Mouse (Mus musculus) hindbrain, postnatal 0 days (tissue): ENCODE results near the gene Hoxb4. TPM values are rescaled to one million over a fixed set of nuclear protein-coding genes. Genes with fewer than 3 reads are reported as not detected.

Experiments used
- ATAC-seq: fragments of 200-750 bp; cut with Nextera tagmentation; 2 replicates; pipeline ENCODE4 v1.8.0; 2017; ENCODE audit warnings: mild to moderate bottlenecking, moderate TSS enrichment, moderate library complexity
- DNase-seq: peaks from one replicate; pipeline ENCODE4 v3.0.0-alpha.2; 2015; ENCODE audit warnings: low spot score
- H3K27ac ChIP-seq: fragments of 300-500 bp; sonication (generic); 2 replicates; pipeline ENCODE4 v1.5.1; 2014; ENCODE audit warnings: mild to moderate bottlenecking
- H3K27me3 ChIP-seq: fragments of 300-500 bp; sonication (generic); 2 replicates; pipeline ENCODE4 v1.6.1; 2014; ENCODE audit warnings: low read length, mixed read lengths; ENCODE audit not compliant: insufficient read depth
- H3K36me3 ChIP-seq: fragments of 300-500 bp; sonication (generic); 2 replicates; pipeline ENCODE4 v1.6.1; 2014; ENCODE audit warnings: low read length, mixed read lengths; ENCODE audit not compliant: insufficient read depth
- H3K4me1 ChIP-seq: fragments of 300-500 bp; sonication (generic); 2 replicates; pipeline ENCODE4 v1.6.1; 2014; ENCODE audit warnings: antibody characterized with exemption, low read length, mixed read lengths; ENCODE audit not compliant: insufficient read depth
- H3K4me2 ChIP-seq: fragments of 300-500 bp; sonication (generic); 2 replicates; pipeline ENCODE4 v1.6.1; 2014; ENCODE audit warnings: low read depth, mild to moderate bottlenecking, low read length, moderate library complexity, mixed read lengths
- H3K4me3 ChIP-seq: fragments of 300-500 bp; sonication (generic); 2 replicates; pipeline ENCODE4 v1.5.1; 2014; ENCODE audit warnings: low read length
- H3K9ac ChIP-seq: fragments of 300-500 bp; sonication (generic); replicated peaks from 2 replicates; pipeline ENCODE4 v1.6.1; 2014; ENCODE audit warnings: mild to moderate bottlenecking, low read length, moderate library complexity, mixed read lengths
- H3K9me3 ChIP-seq: fragments of 300-500 bp; sonication (generic); 2 replicates; pipeline ENCODE4 v1.6.1; 2016; ENCODE audit warnings: low read length, mixed read lengths
- CTCF ChIP-seq: IDR thresholded peaks from 2 replicates; pipeline ENCODE4 v1.5.1; 2016; ENCODE audit warnings: antibody characterized with exemption, control low read depth, low read depth
- WGBS: fragments of 180-500 bp; shearing (Covaris S2); extraction: QIAGEN DNeasy Blood & Tissue Kit; methylation state at CpG from one replicate; pipeline ENCODE4 v1.1.7; 2014; 5-methylcytosine and 5-hydroxymethylcytosine counted together
- polyA plus RNA-seq: library from polyadenylated mRNA; unstranded; fragments of >200 nt; fragmentation: Nextera tagmentation; extraction: Ambion mirVana; gene quantifications from 2 replicates; pipeline ENCODE4 v1.2.1, GENCODE M21; 2015
- total RNA-seq: library from RNA; depleted of rRNA; stranded (reverse); fragments of >200 nt; gene quantifications from 2 replicates; pipeline ENCODE4 v1.2.3, GENCODE M21; 2014

The Hoxb4 gene
- total and polyA plus RNA-seq, 2 experiments from 2014 or later, result 2.4 to 8.6 TPM

- H3K27me3 ChIP-seq, result peaks cover 83% of the 10 kb centered on the region
- no peak for TF ChIP-seq CTCF
- DNase-seq (no peak), ATAC-seq (no peak)
- no peaks in the 10 kb centered on the region for H3K36me3 ChIP-seq
- H3K4me1 ChIP-seq, result no peaks in the 10 kb centered on the region
- H3K9ac ChIP-seq, result peak overlapping the region; percentile 53
- peak overlapping the region; percentile 69 for H3K27ac ChIP-seq
- no peaks in the 10 kb centered on the region for H3K9me3 ChIP-seq
- H3K4me3 ChIP-seq, result peak overlapping the region; percentile 30
- peak overlapping the region; percentile 30 for H3K4me2 ChIP-seq
- 3% methylated on average over 38 of the region's 38 CpGs for WGBS
Observed at GRCm38 (mm10) chr11:96304381-96305195, 13.5 kb upstream of the Hoxb4 start.

- Histone ChIP-seq H3K27me3 (peaks cover 83% of the 10 kb centered on the region), H3K9me3 (no peaks in the 10 kb centered on the region), H3K4me1 (no peaks in the 10 kb centered on the region), H3K36me3 (no peaks in the 10 kb centered on the region), H3K4me3 (0 out of 2 replicates have a peak overlapping the region, but pooled peaks have one; percentile 5), H3K9ac (no peak overlapping the region), H3K4me2 (peak overlapping the region; percentile 30), H3K27ac (peak overlapping the region; percentile 29; the same call in 1 of the 2 replicates)
- DNase-seq (no peak), ATAC-seq (no peak)
- no peak for TF ChIP-seq CTCF
- WGBS, result 46% methylated on average over 6 of the region's 6 CpGs
Observed at GRCm38 (mm10) chr11:96305505-96306182, 12.4 kb upstream of the Hoxb4 start.

GRCm38 (mm10) chr11:96306183-96306907 lies 11.7 kb upstream of the Hoxb4 start:
- ATAC-seq, result no peak

GRCm38 (mm10) chr11:96306908-96307269 lies 11.2 kb upstream of the Hoxb4 start:
- Histone ChIP-seq H3K4me1 (no peaks in the 10 kb centered on the region), H3K36me3 (no peaks in the 10 kb centered on the region), H3K9ac (no peak overlapping the region), H3K27me3 (peaks cover 84% of the 10 kb centered on the region), H3K4me2 (peak overlapping the region; percentile 30), H3K4me3 (no peak overlapping the region), H3K9me3 (no peaks in the 10 kb centered on the region), H3K27ac (no peak overlapping the region)
- 17% methylated on average over 13 of the region's 13 CpGs for WGBS
- no peak for TF ChIP-seq CTCF
- DNase-seq (no peak), ATAC-seq (no peak)

More at GRCm38 (mm10) chr11:96306183-96306907, 11.7 kb upstream of the Hoxb4 start:
- no peak for TF ChIP-seq CTCF
- no peaks in the 10 kb centered on the region for H3K4me1 ChIP-seq
- H3K4me2 ChIP-seq, result peak overlapping the region; percentile 30
- no peak overlapping the region for H3K4me3 ChIP-seq
- no peaks in the 10 kb centered on the region for H3K9me3 ChIP-seq
- DNase-seq, result no peak
- WGBS, result 22% methylated on average over 7 of the region's 7 CpGs
- H3K27ac ChIP-seq, result no peak overlapping the region
- no peaks in the 10 kb centered on the region for H3K36me3 ChIP-seq
- no peak overlapping the region for H3K9ac ChIP-seq
- H3K27me3 ChIP-seq, result peaks cover 84% of the 10 kb centered on the region

GRCm38 (mm10) chr11:96308763-96309162 lies 9.3 kb upstream of the Hoxb4 start:
- TF ChIP-seq CTCF, result no peak
- Histone ChIP-seq H3K9ac (0 out of 2 replicates have a peak overlapping the region, but pooled peaks have one; percentile 2), H3K4me1 (no peaks in the 10 kb centered on the region), H3K4me2 (peak overlapping the region; percentile 30), H3K36me3 (no peaks in the 10 kb centered on the region), H3K9me3 (no peaks in the 10 kb centered on the region), H3K4me3 (no peak overlapping the region), H3K27me3 (peaks cover 95% of the 10 kb centered on the region), H3K27ac (0 out of 2 replicates have a peak overlapping the region, but pooled peaks have one; percentile 27)
- WGBS, result 20% methylated on average over 4 of the region's 4 CpGs
- no peak for DNase-seq
- no peak for ATAC-seq

- H3K9me3 ChIP-seq, result no peaks in the 10 kb centered on the region
- 12% methylated on average over 4 of the region's 4 CpGs for WGBS
- DNase-seq (no peak), ATAC-seq (no peak)
- no peak overlapping the region for H3K4me3 ChIP-seq
- H3K27ac ChIP-seq, result no peak overlapping the region
- no peaks in the 10 kb centered on the region for H3K36me3 ChIP-seq
- H3K4me2 ChIP-seq, result 0 out of 2 replicates have a peak overlapping the region, but pooled peaks have one; percentile 30
- H3K4me1 ChIP-seq, result no peaks in the 10 kb centered on the region
- H3K9ac ChIP-seq, result 0 out of 2 replicates have a peak overlapping the region, but pooled peaks have one; percentile 2
- H3K27me3 ChIP-seq, result peaks cover 99% of the 10 kb centered on the region
- TF ChIP-seq CTCF, result no peak
Observed at GRCm38 (mm10) chr11:96309288-96309687, 8.8 kb upstream of the Hoxb4 start.
